8 mouse cellular contexts compared by ENCODE assay signal in genomic region chr10:117844279-117844678, GRCm38 (mm10). TPM values are rescaled to one million over a fixed set of nuclear protein-coding genes. Genes with fewer than 3 reads are reported as not detected.
DNase-seq lines count a peak whose midpoint lies in the region; ATAC-seq and TF ChIP-seq lines count a peak whose summit lies in the region.

No protein-coding gene starts in this region.

- no peak for DNase-seq in gastrocnemius, adult 2 months
- DNase-seq in gastrocnemius, adult 8-10 months (ENCODE audit: low spot score in 2 of 2), result no peak
- peak; percentile 54 for DNase-seq in A20 (ENCODE audit: low read depth, low spot score)
- no peak for DNase-seq in urinary bladder, adult 2 months (ENCODE audit: low spot score)
- DNase-seq in layer of hippocampus, postnatal 36 days, result no peak
- DNase-seq in B cell, adult 2 months, result no peak

- no peaks in the 10 kb centered on the region for H3K9me3 ChIP-seq in forebrain, embryonic 12.5 days
- H3K9me3 ChIP-seq in liver, embryonic 12.5 days (replicated peaks), result no peaks in the 10 kb centered on the region

- intact Hi-C loops in gastrocnemius, adult 2 months (cut with DNase I), result loop anchor here (2.0 kb wide), 1 partner anchor 51 kb away; the partner anchor contains the start of gene Nup107

- TF ChIP-seq CTCF in gastrocnemius, adult 2 months (IDR thresholded peaks at IDR 0.05), result no peak

- no peak overlapping the region; the same call in 1 of the 2 replicates for H3K9ac ChIP-seq in forebrain, embryonic 12.5 days
- peak overlapping the region; percentile 97 for H3K9ac ChIP-seq in liver, embryonic 12.5 days

- H3K4me2 ChIP-seq in forebrain, embryonic 12.5 days, result peak overlapping the region; percentile 60
- peak overlapping the region; percentile 97 for H3K4me2 ChIP-seq in liver, embryonic 12.5 days

- ATAC-seq in forebrain, embryonic 12.5 days (ENCODE audit: low FRiP score), result no peak
- no peak for ATAC-seq in liver, embryonic 12.5 days

- H3K36me3 ChIP-seq in forebrain, embryonic 12.5 days (replicated peaks), result no peaks in the 10 kb centered on the region
- H3K36me3 ChIP-seq in liver, embryonic 12.5 days, result no peaks in the 10 kb centered on the region

- H3K4me1 ChIP-seq in forebrain, embryonic 12.5 days, result peaks cover 25% of the 10 kb centered on the region
- peaks cover 59% of the 10 kb centered on the region for H3K4me1 ChIP-seq in liver, embryonic 12.5 days

- peaks cover 4% of the 10 kb centered on the region; the same call in 1 of the 2 replicates for H3K27me3 ChIP-seq in forebrain, embryonic 12.5 days
- peaks cover 7% of the 10 kb centered on the region; the same call in 1 of the 2 replicates for H3K27me3 ChIP-seq in liver, embryonic 12.5 days (replicated peaks)

- WGBS in forebrain, embryonic 12.5 days, result 51% methylated on average over 5 of the region's 5 CpGs
- 16% methylated on average over 5 of the region's 5 CpGs for WGBS in liver, embryonic 12.5 days (ENCODE audit: insufficient replicate concordance)

- H3K4me3 ChIP-seq in gastrocnemius, adult 2 months, result peak overlapping the region; percentile 98
- peak overlapping the region; percentile 88 for H3K4me3 ChIP-seq in forebrain, embryonic 12.5 days (replicated peaks)
- peak overlapping the region; percentile 96 for H3K4me3 ChIP-seq in liver, embryonic 12.5 days

- peak overlapping the region; percentile 98 for H3K27ac ChIP-seq in gastrocnemius, adult 2 months
- H3K27ac ChIP-seq in forebrain, embryonic 12.5 days, result no peak overlapping the region
- H3K27ac ChIP-seq in liver, embryonic 12.5 days, result peak overlapping the region; percentile 98; the same call in 1 of the 2 replicates

RNA-seq across cellular contexts. Expression of gene Rap1b, which starts 1.6 kb away (rescaled TPM):
- 10 to 100 TPM; 18.6 to 26.4 TPM for total RNA-seq in gastrocnemius, adult 2 months (2021)
- total RNA-seq in gastrocnemius, adult 8-10 months (2022), result 10 to 100 TPM; 16.5 to 23.0 (median 19.6) TPM
- 125 and 130 TPM in 2 replicates for polyA plus RNA-seq in forebrain, embryonic 12.5 days (2016; fragmentation: Nextera tagmentation; extraction: Ambion mirVana)
- polyA plus RNA-seq in liver, embryonic 12.5 days (2016; fragmentation: Nextera tagmentation; extraction: Ambion mirVana), result 174 and 185 TPM in 2 replicates
- 114 TPM in 2 replicates for polyA plus RNA-seq in urinary bladder, adult 2 months (2012; rRNA removed)
- total RNA-seq in layer of hippocampus, postnatal 36 days (2021), result 10 to 100 TPM; 64.4 to 66.1 TPM

RNA-seq across cellular contexts. Expression of gene Nup107, which starts 51.8 kb away (rescaled TPM):
- total RNA-seq in gastrocnemius, adult 2 months (2021), result 1 to 10 TPM; 5.8 to 6.6 TPM
- total RNA-seq in gastrocnemius, adult 8-10 months (2022), result 1 to 10 TPM; 3.8 to 6.4 (median 5.6) TPM
- polyA plus RNA-seq in forebrain, embryonic 12.5 days (2016; fragmentation: Nextera tagmentation; extraction: Ambion mirVana), result 87.5 and 95.3 TPM in 2 replicates
- polyA plus RNA-seq in liver, embryonic 12.5 days (2016; fragmentation: Nextera tagmentation; extraction: Ambion mirVana), result 80.3 and 81.3 TPM in 2 replicates
- polyA plus RNA-seq in urinary bladder, adult 2 months (2012; rRNA removed), result 14.1 and 17.5 TPM in 2 replicates
- 10 to 100 TPM; 15.8 to 20.7 TPM for total RNA-seq in layer of hippocampus, postnatal 36 days (2021)
